Mouse (Mus musculus) spleen, postnatal 10 days (tissue): ENCODE results near the gene Itgb2.

Experiments
- DNase-seq, 2 experiments: peaks; one replicate each; pipeline ENCODE4 v3.0.0; 2021 to 2022; ENCODE audit warnings: low spot score in 2 of 2

Gene Itgb2

GRCm38 (mm10) chr10:77548576-77548975 is 18.5 kb downstream of the Itgb2 start:
- DNase-seq: no peak

- DNase-seq: peak in 1 of 2 experiments; percentile 33
These were observed 20.8 kb downstream of the Itgb2 start for GRCm38 (mm10) chr10:77550874-77551273.

- DNase-seq: no peak
These were observed 22.1 kb downstream of the Itgb2 start for GRCm38 (mm10) chr10:77552162-77552561.

- DNase-seq: no peak
These were observed 23.2 kb downstream of the Itgb2 start for GRCm38 (mm10) chr10:77553285-77553684.

GRCm38 (mm10) chr10:77554918-77555317 is 24.9 kb downstream of the Itgb2 start:
- no peak for DNase-seq

- DNase-seq: no peak
These were observed 26.6 kb downstream of the Itgb2 start for GRCm38 (mm10) chr10:77556631-77557030.

- DNase-seq: no peak
These were observed 27.6 kb downstream of the Itgb2 start for GRCm38 (mm10) chr10:77557641-77558040.

GRCm38 (mm10) chr10:77560090-77560489 is 30.0 kb downstream of the Itgb2 start:
- DNase-seq: peak in 1 of 2 experiments; percentile 10

GRCm38 (mm10) chr10:77560830-77561229 is 30.8 kb downstream of the Itgb2 start:
- no peak for DNase-seq

GRCm38 (mm10) chr10:77561508-77561907 is 31.5 kb downstream of the Itgb2 start:
- no peak for DNase-seq

GRCm38 (mm10) chr10:77565005-77565404 is 35.0 kb downstream of the Itgb2 start:
- peak in 1 of 2 experiments; percentile 47 for DNase-seq

GRCm38 (mm10) chr10:77566651-77567050 is 36.6 kb downstream of the Itgb2 start:
- DNase-seq: peak; percentile 89 to 95

GRCm38 (mm10) chr10:77569481-77569880 is 39.4 kb downstream of the Itgb2 start:
- no peak for DNase-seq

- no peak for DNase-seq
These were observed 40.1 kb downstream of the Itgb2 start for GRCm38 (mm10) chr10:77569973-77570658.

- no peak for DNase-seq
These were observed 42.2 kb downstream of the Itgb2 start for GRCm38 (mm10) chr10:77572225-77572624.

- no peak for DNase-seq
These were observed 43.1 kb downstream of the Itgb2 start for GRCm38 (mm10) chr10:77573162-77573561.

GRCm38 (mm10) chr10:77580027-77580920 is 50.2 kb downstream of the Itgb2 start:
- no peak for DNase-seq

- DNase-seq: no peak
These were observed 51.0 kb downstream of the Itgb2 start for GRCm38 (mm10) chr10:77581023-77581407.

GRCm38 (mm10) chr10:77581408-77582284 is 51.6 kb downstream of the Itgb2 start, which contains the start of gene Pttg1ip:
Gene Pttg1ip (plus strand): TSS chr10:77581720.
- peak; percentile 94 to 97 for DNase-seq

GRCm38 (mm10) chr10:77582285-77582618 is 52.2 kb downstream of the Itgb2 start:
- no peak for DNase-seq

GRCm38 (mm10) chr10:77583795-77584422 is 53.9 kb downstream of the Itgb2 start:
- no peak for DNase-seq
